18 mouse cellular contexts compared by ENCODE assay signal in the genomic region with DNA sequence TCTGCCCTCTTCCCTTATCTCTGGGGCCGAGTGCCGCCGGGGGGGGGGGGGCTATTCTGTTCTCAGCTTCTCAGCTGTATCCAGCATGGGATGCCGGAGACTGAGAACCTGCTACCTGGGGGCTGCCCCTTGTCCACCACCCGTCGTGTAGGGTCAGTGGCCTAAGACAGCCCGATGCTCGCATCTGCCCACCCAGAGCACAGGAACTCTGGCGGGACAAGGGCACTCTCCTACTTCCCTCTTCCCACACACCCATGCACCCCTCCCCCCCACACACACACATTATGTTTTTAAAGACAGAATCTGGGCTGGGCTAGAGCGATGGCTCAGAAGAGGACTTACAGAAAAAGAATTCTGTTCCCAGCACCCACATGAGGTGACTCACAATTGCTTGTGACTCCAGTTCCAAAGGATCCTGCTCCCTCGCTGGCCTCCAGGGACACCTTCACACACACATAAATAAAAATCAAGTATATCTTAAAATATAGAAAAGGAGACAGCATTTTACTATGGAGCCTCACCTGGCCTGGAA. TPM values are rescaled to one million over a fixed set of nuclear protein-coding genes. Genes with fewer than 3 reads are reported as not detected.
"Had no signal": no experiment of that assay in that cellular context is flagged by ENCODE, and none has a peak within 500 bp of the region (broad histone marks: within the 10 kb centered on the region; RNA-seq: fewer than 3 reads in every experiment).

No protein-coding gene starts in this region.

- H3K36me3 ChIP-seq: limb, embryonic 13.5 days; neural tube, embryonic 15.5 days had no signal

- H3K4me3 ChIP-seq: limb, embryonic 13.5 days; megakaryocyte, embryonic 14.5 days; neural tube, embryonic 15.5 days had no signal

- H3K27me3 ChIP-seq: megakaryocyte, embryonic 14.5 days; neural tube, embryonic 15.5 days had no signal

- H3K9me3 ChIP-seq: limb, embryonic 13.5 days; megakaryocyte, embryonic 14.5 days; neural tube, embryonic 15.5 days had no signal

- DNase-seq: kidney, adult 9 months; kidney, postnatal 36 days; layer of hippocampus, adult 9-11 months; layer of hippocampus, postnatal 36 days; lung, adult 2 months; lung, postnatal 10 days; right cerebral cortex, postnatal 4 days; spleen, adult 18-20 months; thymus, adult 18-20 months; thymus, postnatal 36 days had no signal

- H3K27ac ChIP-seq: kidney, postnatal 0 days; limb, embryonic 13.5 days; liver, embryonic 14.5 days; macrophage; neural tube, embryonic 15.5 days had no signal

- H3K4me2 ChIP-seq: limb, embryonic 13.5 days; midbrain, embryonic 11.5 days; neural tube, embryonic 15.5 days had no signal

- H3K9ac ChIP-seq: limb, embryonic 13.5 days; liver, embryonic 14.5 days; neural tube, embryonic 15.5 days had no signal

RNA-seq across cellular contexts. Expression of gene Nrsn2, which starts 41.1 kb away (rescaled TPM):
- total RNA-seq: liver, adult 2 months had no signal
- polyA plus RNA-seq: liver, adult 2 months; liver, embryonic 14.5 days; lung, adult 2 months; macrophage had no signal
